Mouse (Mus musculus) cerebellum, adult 2 months (tissue): ENCODE data around the gene Hrh2.

Source experiments
- CTCF ChIP-seq: fragments of 200-500 bp; IDR thresholded peaks from 2 replicates; pipeline ENCODE4 v1.5.1; 2011; ENCODE audit warnings: low read depth, mild to moderate bottlenecking, control low read depth, low read length, moderate library complexity, borderline replicate concordance; ENCODE audit not compliant: insufficient read depth
- POLR2A ChIP-seq: fragments of 200-500 bp; IDR thresholded peaks from 2 replicates; pipeline ENCODE4 v1.6.1; 2011; ENCODE audit warnings: low read length, control low read depth, borderline replicate concordance; ENCODE audit not compliant: insufficient read depth

GRCm38 (mm10) chr13:54179971-54180370, 12.0 kb upstream of the Hrh2 start:
- TF ChIP-seq CTCF (no peak), POLR2A (no peak)
